Mouse (Mus musculus): ENCODE measurements around the gene Pxmp2. TPM values are rescaled to one million over a fixed set of nuclear protein-coding genes. Genes with fewer than 3 reads are reported as not detected.

Gene Pxmp2
- total RNA-seq, 2 experiments from 2014 or later = 22.4 to 23.5 TPM

DNA sequence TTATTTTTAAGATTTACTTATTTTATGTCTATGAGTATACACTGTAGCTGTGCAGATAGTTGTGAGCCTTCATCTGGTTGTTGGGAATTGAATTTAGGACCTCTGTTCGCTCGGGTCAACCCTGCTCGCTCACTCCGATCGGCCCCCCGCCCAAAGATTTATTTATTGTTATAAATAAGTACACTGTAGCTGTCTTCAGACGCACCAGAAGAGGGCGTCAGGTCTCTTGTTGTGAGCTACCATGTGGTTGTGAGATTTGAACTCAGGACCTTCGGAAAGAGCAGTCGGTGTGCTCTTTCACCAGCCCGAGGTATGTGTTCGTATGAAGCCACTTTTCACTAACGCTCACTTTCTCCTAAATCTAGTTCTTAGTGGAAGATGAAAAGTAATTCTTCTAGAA lies 54.3 kb downstream of the Pxmp2 start:
- no peak for DNase-seq (ENCODE audit: low spot score in 2 of 2)

DNA sequence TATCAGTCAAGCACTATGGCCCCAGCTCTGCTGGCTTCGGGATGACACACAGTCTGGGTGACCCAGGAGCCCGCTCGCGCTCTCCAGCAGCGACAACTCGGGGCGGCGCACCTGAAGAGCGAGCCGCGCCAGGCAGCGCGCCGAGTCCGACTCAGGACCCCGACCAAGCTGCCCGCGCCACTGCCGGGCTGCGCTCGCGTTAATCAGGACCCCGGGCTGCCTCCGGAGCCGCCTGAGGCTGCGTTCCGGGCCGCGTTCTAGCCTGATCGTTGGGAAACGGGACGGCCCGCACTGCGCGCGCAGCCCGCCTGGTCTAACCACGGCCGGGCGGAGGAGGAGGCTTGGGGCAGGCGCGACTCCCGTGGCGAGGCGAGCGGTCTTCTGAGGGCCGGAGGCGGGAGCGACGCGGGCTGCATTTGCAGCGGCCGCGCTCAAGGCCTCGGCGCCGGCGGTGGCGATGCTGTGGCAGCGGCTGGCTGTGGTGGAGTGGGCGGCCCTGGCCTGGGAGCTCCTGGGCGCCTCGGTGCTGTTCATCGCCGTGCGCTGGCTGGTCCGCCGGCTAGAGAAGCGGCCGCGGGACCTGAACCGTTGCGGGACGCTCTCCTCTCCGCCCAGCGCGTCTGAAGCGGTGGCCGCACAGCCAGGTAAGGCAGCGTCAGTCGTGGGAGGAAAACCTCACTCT lies 55.1 kb downstream of the Pxmp2 start, which contains the start of gene Ankle2:
Gene Ankle2 (plus strand): TSS at position 225 of the 682 bp plus-strand sequence.
- peak; percentile 88 to 91 for DNase-seq (ENCODE audit: low spot score in 2 of 2)

DNA sequence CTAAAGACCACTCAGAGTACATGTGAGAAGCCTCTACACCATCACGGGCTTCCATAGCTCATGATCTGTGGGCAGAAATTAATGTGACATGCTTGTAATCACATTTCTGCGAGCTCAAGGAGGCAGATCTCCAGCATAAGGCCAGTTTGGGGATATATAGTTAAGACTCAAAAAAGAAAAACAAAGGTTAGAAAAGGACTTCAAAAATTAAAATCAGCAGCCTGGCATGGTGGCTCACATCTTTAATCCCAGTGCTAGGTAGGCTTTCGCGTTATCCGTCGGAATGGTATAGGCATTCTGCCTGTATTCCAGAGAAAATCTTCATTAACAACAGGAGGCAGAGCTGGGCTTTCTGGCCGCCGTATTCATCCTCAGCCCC lies 55.6 kb downstream of the Pxmp2 start:
- no peak for DNase-seq (ENCODE audit: low spot score in 2 of 2)

- no peak for DNase-seq (ENCODE audit: low spot score in 2 of 2)
Measured at GRCm38 (mm10) chr5:110227336-110227883, 58.6 kb downstream of the Pxmp2 start.

DNA sequence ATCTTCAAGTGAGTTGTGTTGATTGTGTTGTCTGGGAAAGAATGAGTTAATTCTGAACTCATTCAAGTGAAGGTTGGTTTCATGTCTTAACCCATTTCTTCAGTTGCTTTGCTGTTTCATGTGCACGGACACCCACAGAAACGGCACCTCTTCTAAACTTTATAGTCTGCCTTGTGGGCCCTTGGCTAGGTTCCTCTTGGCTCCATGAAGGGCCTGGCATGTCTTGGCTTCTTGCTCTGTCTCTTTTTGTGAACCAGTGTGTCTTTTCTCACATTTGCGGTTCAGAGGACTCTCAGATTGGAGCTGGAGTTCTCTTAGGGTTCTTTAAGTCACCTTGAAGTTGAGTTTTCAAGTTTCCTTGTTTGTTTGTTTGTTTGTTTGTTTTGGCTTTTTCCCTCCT lies 60.9 kb downstream of the Pxmp2 start:
- no peak for DNase-seq (ENCODE audit: low spot score in 2 of 2)

Other genes starting within 250 kb of the Pxmp2 start
- gene Gm17655, start 213.7 kb downstream of the Pxmp2 start, total RNA-seq (2021) = 1 to 10 TPM; 2.8 to 3.9 TPM
- under 1 TPM; 0.23 to 0.29 TPM for gene Gm35315, start 191.8 kb downstream of the Pxmp2 start, total RNA-seq (2021)
- not detected for gene Plcxd1, start 186.2 kb downstream of the Pxmp2 start, total RNA-seq (2021)
- gene Gtpbp6, start 178.0 kb downstream of the Pxmp2 start, total RNA-seq (2021) = 10 to 100 TPM; 24.5 to 29.1 TPM
- gene Zfp605, start 176.1 kb downstream of the Pxmp2 start, total RNA-seq (2021) = 1 to 10 TPM; 2.9 to 4.1 TPM
- gene Chfr, start 150.3 kb downstream of the Pxmp2 start, total RNA-seq (2021) = 10 to 100 TPM; 24.8 to 27.6 TPM
- 10 to 100 TPM; 43.8 to 46.8 TPM for gene Golga3, start 109.5 kb downstream of the Pxmp2 start, total RNA-seq (2021)
- gene Ankle2, start 55.2 kb downstream of the Pxmp2 start, total RNA-seq (2021) = 10 to 100 TPM; 35.1 to 40.3 TPM
- gene Pgam5, start 16.3 kb downstream of the Pxmp2 start, total RNA-seq (2021) = 10 to 100 TPM; 25.1 to 29.8 TPM
- gene Pole, start 120 bp upstream of the Pxmp2 start, total RNA-seq (2021) = 10 to 100 TPM; 14.3 to 15.0 TPM
- not detected for gene P2rx2, start 57.0 kb upstream of the Pxmp2 start, total RNA-seq (2021)
- not detected for gene Lrcol1, start 58.5 kb upstream of the Pxmp2 start, total RNA-seq (2021)
- 10 to 100 TPM; 42.7 to 45.7 TPM for gene Fbrsl1, start 162.3 kb upstream of the Pxmp2 start, total RNA-seq (2021)

All from gastrocnemius, postnatal 4 days (tissue).